Mouse (Mus musculus): Measurements from ENCODE around the gene 1700028J19Rik. TPM values are rescaled to one million over a fixed set of nuclear protein-coding genes. Genes with fewer than 3 reads are reported as not detected.

The 1700028J19Rik gene
- polyA plus RNA-seq, 1 experiment from 2014 or later, result 1.4 TPM

- Histone ChIP-seq H3K36me3 (ENCODE audit: control insufficient read depth, insufficient read depth) (no peaks in the 10 kb centered on the region), H3K4me3 (replicated peaks; ENCODE audit: low read length) (no peak overlapping the region), H3K9ac (replicated peaks; ENCODE audit: low read depth, low read length) (no peak overlapping the region), H3K27me3 (replicated peaks; ENCODE audit: control insufficient read depth, insufficient read depth, low read length) (no peaks in the 10 kb centered on the region; the same call in 1 of the 2 replicates), H3K4me2 (ENCODE audit: low read length) (no peak overlapping the region), H3K27ac (ENCODE audit: low read length) (no peak overlapping the region), H3K9me3 (ENCODE audit: control insufficient read depth, low read length) (no peaks in the 10 kb centered on the region), H3K4me1 (replicated peaks; ENCODE audit: control insufficient read depth, insufficient read depth, low read length) (no peaks in the 10 kb centered on the region)
- 46% methylated on average over 11 of the region's 11 CpGs for WGBS
- ATAC-seq, result no peak
Observed at GRCm38 (mm10) chr7:44274096-44274495, 27.6 kb upstream of the 1700028J19Rik start.

GRCm38 (mm10) chr7:44273446-44273845 lies 27.0 kb upstream of the 1700028J19Rik start:
- Histone ChIP-seq H3K27ac (ENCODE audit: low read length) (no peak overlapping the region), H3K4me2 (ENCODE audit: low read length) (no peak overlapping the region), H3K27me3 (replicated peaks; ENCODE audit: control insufficient read depth, insufficient read depth, low read length) (no peaks in the 10 kb centered on the region; the same call in 1 of the 2 replicates), H3K4me1 (replicated peaks; ENCODE audit: control insufficient read depth, insufficient read depth, low read length) (no peaks in the 10 kb centered on the region), H3K9ac (replicated peaks; ENCODE audit: low read depth, low read length) (no peak overlapping the region), H3K36me3 (ENCODE audit: control insufficient read depth, insufficient read depth) (no peaks in the 10 kb centered on the region), H3K9me3 (ENCODE audit: control insufficient read depth, low read length) (no peaks in the 10 kb centered on the region), H3K4me3 (replicated peaks; ENCODE audit: low read length) (no peak overlapping the region)
- ATAC-seq, result no peak
- WGBS, result 60% methylated on average over 7 of the region's 7 CpGs

GRCm38 (mm10) chr7:44272546-44272945 lies 26.1 kb upstream of the 1700028J19Rik start:
- Histone ChIP-seq H3K9me3 (ENCODE audit: control insufficient read depth, low read length) (no peaks in the 10 kb centered on the region), H3K36me3 (ENCODE audit: control insufficient read depth, insufficient read depth) (no peaks in the 10 kb centered on the region), H3K27ac (ENCODE audit: low read length) (no peak overlapping the region), H3K4me1 (replicated peaks; ENCODE audit: control insufficient read depth, insufficient read depth, low read length) (no peaks in the 10 kb centered on the region), H3K4me2 (ENCODE audit: low read length) (no peak overlapping the region), H3K4me3 (replicated peaks; ENCODE audit: low read length) (no peak overlapping the region), H3K27me3 (replicated peaks; ENCODE audit: control insufficient read depth, insufficient read depth, low read length) (no peaks in the 10 kb centered on the region; the same call in 1 of the 2 replicates), H3K9ac (replicated peaks; ENCODE audit: low read depth, low read length) (no peak overlapping the region)
- WGBS, result 89% methylated on average over 7 of the region's 7 CpGs
- no peak for ATAC-seq

- Histone ChIP-seq H3K9ac (replicated peaks; ENCODE audit: low read depth, low read length) (no peak overlapping the region), H3K9me3 (ENCODE audit: control insufficient read depth, low read length) (no peaks in the 10 kb centered on the region), H3K36me3 (ENCODE audit: control insufficient read depth, insufficient read depth) (no peaks in the 10 kb centered on the region), H3K27me3 (replicated peaks; ENCODE audit: control insufficient read depth, insufficient read depth, low read length) (no peaks in the 10 kb centered on the region; the same call in 1 of the 2 replicates), H3K4me1 (replicated peaks; ENCODE audit: control insufficient read depth, insufficient read depth, low read length) (no peaks in the 10 kb centered on the region), H3K27ac (ENCODE audit: low read length) (no peak overlapping the region), H3K4me2 (ENCODE audit: low read length) (no peak overlapping the region), H3K4me3 (replicated peaks; ENCODE audit: low read length) (no peak overlapping the region)
- ATAC-seq, result 0 out of 2 replicates have a peak, but pooled peaks have one; percentile 52
- 63% methylated on average over 2 of the region's 2 CpGs for WGBS
Observed at GRCm38 (mm10) chr7:44271309-44271708, 24.8 kb upstream of the 1700028J19Rik start.

- ATAC-seq, result no peak
- Histone ChIP-seq H3K4me2 (ENCODE audit: low read length) (no peak overlapping the region), H3K9me3 (ENCODE audit: control insufficient read depth, low read length) (no peaks in the 10 kb centered on the region), H3K4me3 (replicated peaks; ENCODE audit: low read length) (no peak overlapping the region), H3K36me3 (ENCODE audit: control insufficient read depth, insufficient read depth) (no peaks in the 10 kb centered on the region), H3K4me1 (replicated peaks; ENCODE audit: control insufficient read depth, insufficient read depth, low read length) (no peaks in the 10 kb centered on the region), H3K27ac (ENCODE audit: low read length) (no peak overlapping the region), H3K27me3 (replicated peaks; ENCODE audit: control insufficient read depth, insufficient read depth, low read length) (no peaks in the 10 kb centered on the region; the same call in 1 of the 2 replicates), H3K9ac (replicated peaks; ENCODE audit: low read depth, low read length) (no peak overlapping the region)
- WGBS, result 90% methylated on average over 2 of the region's 2 CpGs
Observed at GRCm38 (mm10) chr7:44269397-44269796, 22.9 kb upstream of the 1700028J19Rik start.

GRCm38 (mm10) chr7:44268117-44268516 lies 21.6 kb upstream of the 1700028J19Rik start:
- Histone ChIP-seq H3K9me3 (ENCODE audit: control insufficient read depth, low read length) (no peaks in the 10 kb centered on the region), H3K9ac (replicated peaks; ENCODE audit: low read depth, low read length) (no peak overlapping the region), H3K27ac (ENCODE audit: low read length) (no peak overlapping the region), H3K4me2 (ENCODE audit: low read length) (no peak overlapping the region), H3K27me3 (replicated peaks; ENCODE audit: control insufficient read depth, insufficient read depth, low read length) (no peaks in the 10 kb centered on the region), H3K4me1 (replicated peaks; ENCODE audit: control insufficient read depth, insufficient read depth, low read length) (peaks cover 4% of the 10 kb centered on the region), H3K36me3 (ENCODE audit: control insufficient read depth, insufficient read depth) (no peaks in the 10 kb centered on the region), H3K4me3 (replicated peaks; ENCODE audit: low read length) (no peak overlapping the region)
- ATAC-seq, result no peak
- WGBS, result 82% methylated on average over 11 of the region's 11 CpGs

- H3K4me2 ChIP-seq (ENCODE audit: low read length), result peak overlapping the region; percentile 84
- peaks cover 4% of the 10 kb centered on the region; the same call in 1 of the 2 replicates for H3K27me3 ChIP-seq (replicated peaks; ENCODE audit: control insufficient read depth, insufficient read depth, low read length)
- H3K9me3 ChIP-seq (ENCODE audit: control insufficient read depth, low read length), result no peaks in the 10 kb centered on the region
- peak overlapping the region; percentile 65 for H3K9ac ChIP-seq (replicated peaks; ENCODE audit: low read depth, low read length)
- H3K27ac ChIP-seq (ENCODE audit: low read length), result no peak overlapping the region
- 1% methylated on average over 34 of the region's 34 CpGs for WGBS
- H3K36me3 ChIP-seq (ENCODE audit: control insufficient read depth, insufficient read depth), result no peaks in the 10 kb centered on the region
- peak; percentile 72 for ATAC-seq
- H3K4me1 ChIP-seq (replicated peaks; ENCODE audit: control insufficient read depth, insufficient read depth, low read length), result peaks cover 6% of the 10 kb centered on the region
- H3K4me3 ChIP-seq (replicated peaks; ENCODE audit: low read length), result peak overlapping the region; percentile 43
Observed at GRCm38 (mm10) chr7:44262791-44263643, 16.5 kb upstream of the 1700028J19Rik start.

- Histone ChIP-seq H3K9ac (replicated peaks; ENCODE audit: low read depth, low read length) (no peak within 1 kb of the TSS), H3K27ac (ENCODE audit: low read length) (no peak within 1 kb of the TSS), H3K4me3 (replicated peaks; ENCODE audit: low read length) (no peak within 1 kb of the TSS), H3K36me3 (ENCODE audit: control insufficient read depth, insufficient read depth) (no peaks in the 10 kb centered on the region), H3K4me1 (replicated peaks; ENCODE audit: control insufficient read depth, insufficient read depth, low read length) (peaks cover 6% of the 10 kb centered on the region), H3K4me2 (ENCODE audit: low read length) (no peak within 1 kb of the TSS), H3K27me3 (replicated peaks; ENCODE audit: control insufficient read depth, insufficient read depth, low read length) (peaks cover 4% of the 10 kb centered on the region; the same call in 1 of the 2 replicates), H3K9me3 (ENCODE audit: control insufficient read depth, low read length) (no peaks in the 10 kb centered on the region)
- no peak for ATAC-seq
- WGBS, result 52% methylated on average over 5 of the region's 5 CpGs
Observed at GRCm38 (mm10) chr7:44261147-44261546, 14.7 kb upstream of the 1700028J19Rik start, which contains the start of gene Gm15517. Gene Gm15517, plus strand, starts transcription at chr7:44261447.

GRCm38 (mm10) chr7:44260410-44260809 lies 13.9 kb upstream of the 1700028J19Rik start:
- 74% methylated on average over 6 of the region's 6 CpGs for WGBS

More at GRCm38 (mm10) chr7:44260410-44260809, 13.9 kb upstream of the 1700028J19Rik start:
- Histone ChIP-seq H3K36me3 (ENCODE audit: control insufficient read depth, insufficient read depth) (no peaks in the 10 kb centered on the region), H3K27ac (ENCODE audit: low read length) (no peak overlapping the region), H3K4me2 (ENCODE audit: low read length) (no peak overlapping the region), H3K4me3 (replicated peaks; ENCODE audit: low read length) (no peak overlapping the region), H3K4me1 (replicated peaks; ENCODE audit: control insufficient read depth, insufficient read depth, low read length) (peaks cover 6% of the 10 kb centered on the region), H3K9me3 (ENCODE audit: control insufficient read depth, low read length) (no peaks in the 10 kb centered on the region), H3K9ac (replicated peaks; ENCODE audit: low read depth, low read length) (no peak overlapping the region), H3K27me3 (replicated peaks; ENCODE audit: control insufficient read depth, insufficient read depth, low read length) (peaks cover 4% of the 10 kb centered on the region; the same call in 1 of the 2 replicates)
- ATAC-seq, result no peak
